Mouse (Mus musculus) E14TG2a.4 (cell line): ENCODE results near the gene Sycp2.

Source experiments
- H3K27me3 ChIP-seq: 2 replicates; pipeline ENCODE4 v1.6.1; 2014; ENCODE audit warnings: low read length, control low read depth; ENCODE audit not compliant: insufficient read depth
- H3K36me3 ChIP-seq: 2 replicates; pipeline ENCODE4 v1.6.1; 2014; ENCODE audit warnings: low read length, control low read depth; ENCODE audit not compliant: insufficient read depth
- H3K4me1 ChIP-seq: replicated peaks from 2 replicates; pipeline ENCODE4 v1.6.1; 2014; ENCODE audit warnings: low read depth, low read length, control low read depth
- H3K4me3 ChIP-seq: replicated peaks from 2 replicates; pipeline ENCODE4 v1.5.1; 2014; ENCODE audit warnings: mild to moderate bottlenecking, low read length
- H3K9me3 ChIP-seq: 2 replicates; pipeline ENCODE4 v1.6.1; 2014; ENCODE audit warnings: low read length, control low read depth
- CTCF ChIP-seq: conservative IDR thresholded peaks from 2 replicates; pipeline ENCODE4 v1.5.1; 2014; ENCODE audit warnings: low read length
- NANOG ChIP-seq: IDR thresholded peaks from 2 replicates; pipeline ENCODE4 v1.6.1; 2014; ENCODE audit warnings: borderline replicate concordance, low read length, mixed read lengths
- POU5F1 ChIP-seq: IDR thresholded peaks from 2 replicates; pipeline ENCODE4 v1.6.1; 2014; ENCODE audit warnings: low read length, borderline replicate concordance

Sycp2 gene

GRCm38 (mm10) chr2:178326750-178327465, 80.6 kb downstream of the Sycp2 start:
- no peak for TF ChIP-seq CTCF
- TF ChIP-seq NANOG, result no peak
- no peak for TF ChIP-seq POU5F1
- Histone ChIP-seq H3K36me3 (no peaks in the 10 kb centered on the region), H3K4me1 (peaks cover 13% of the 10 kb centered on the region), H3K9me3 (no peaks in the 10 kb centered on the region), H3K27me3 (peaks cover 10% of the 10 kb centered on the region), H3K4me3 (no peak overlapping the region)

- Histone ChIP-seq H3K4me1 (peaks cover 13% of the 10 kb centered on the region), H3K27me3 (peaks cover 10% of the 10 kb centered on the region), H3K4me3 (no peak overlapping the region), H3K36me3 (no peaks in the 10 kb centered on the region), H3K9me3 (no peaks in the 10 kb centered on the region)
- no peak for TF ChIP-seq NANOG
- no peak for TF ChIP-seq CTCF
- TF ChIP-seq POU5F1, result no peak
Observed at GRCm38 (mm10) chr2:178326067-178326466, 81.4 kb downstream of the Sycp2 start.

GRCm38 (mm10) chr2:178324818-178325217, 82.7 kb downstream of the Sycp2 start:
- H3K4me1 ChIP-seq, result peaks cover 13% of the 10 kb centered on the region
- no peaks in the 10 kb centered on the region for H3K36me3 ChIP-seq
- TF ChIP-seq NANOG, result no peak
- TF ChIP-seq POU5F1, result no peak
- no peak for TF ChIP-seq CTCF
- H3K27me3 ChIP-seq, result peaks cover 10% of the 10 kb centered on the region
- no peak overlapping the region for H3K4me3 ChIP-seq
- H3K9me3 ChIP-seq, result no peaks in the 10 kb centered on the region

DNA sequence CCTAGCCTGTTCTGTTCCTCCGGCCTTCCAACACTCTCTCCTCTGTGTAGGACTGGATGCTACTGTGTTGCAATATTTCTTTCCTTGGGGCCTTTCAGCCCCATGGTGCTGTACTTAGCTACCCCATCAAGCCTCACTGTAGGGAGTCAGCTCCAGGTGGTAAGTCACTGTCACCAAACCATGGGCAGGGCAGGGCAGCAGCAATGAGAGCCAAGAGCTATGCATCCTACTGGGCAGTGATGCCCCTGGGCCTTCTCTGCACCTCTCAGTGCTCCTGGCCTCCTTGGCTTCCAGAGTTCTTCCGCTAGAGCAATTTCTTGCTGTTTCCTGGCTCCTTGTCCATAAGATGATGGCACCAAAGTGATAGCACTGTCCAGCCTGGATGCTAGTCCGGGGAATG, 83.1 kb downstream of the Sycp2 start:
- H3K27me3 ChIP-seq, result peaks cover 10% of the 10 kb centered on the region
- H3K9me3 ChIP-seq, result no peaks in the 10 kb centered on the region
- H3K4me1 ChIP-seq, result peaks cover 13% of the 10 kb centered on the region
- TF ChIP-seq NANOG (no peak), POU5F1 (no peak), CTCF (no peak)
- H3K36me3 ChIP-seq, result no peaks in the 10 kb centered on the region
- no peak overlapping the region for H3K4me3 ChIP-seq

- H3K36me3 ChIP-seq, result no peaks in the 10 kb centered on the region
- no peaks in the 10 kb centered on the region for H3K9me3 ChIP-seq
- TF ChIP-seq CTCF, result no peak
- TF ChIP-seq NANOG, result no peak
- TF ChIP-seq POU5F1, result no peak
- H3K27me3 ChIP-seq, result peaks cover 4% of the 10 kb centered on the region; the same call in 1 of the 2 replicates
- peaks cover 3% of the 10 kb centered on the region for H3K4me1 ChIP-seq
- no peak overlapping the region for H3K4me3 ChIP-seq
Observed at GRCm38 (mm10) chr2:178321271-178321670, 86.2 kb downstream of the Sycp2 start.

DNA sequence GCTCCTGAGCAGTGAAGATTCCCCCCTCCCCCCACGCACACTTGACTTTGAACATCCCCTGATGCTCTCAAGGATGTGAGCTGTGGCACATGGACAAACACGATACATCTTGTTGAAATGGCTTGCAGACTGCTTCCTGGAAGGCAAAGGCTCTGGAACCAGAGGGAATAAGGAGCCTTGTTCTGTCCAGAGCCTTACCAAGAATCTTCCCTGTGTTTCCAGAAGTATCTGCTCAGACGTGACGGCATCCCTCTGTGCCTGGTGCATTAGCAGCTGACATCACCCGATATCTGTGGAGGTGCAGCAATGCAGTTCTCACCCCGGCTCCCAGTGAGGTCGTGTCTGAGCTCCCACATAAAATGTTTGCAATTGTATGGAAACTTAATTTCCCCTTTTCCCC, 87.7 kb downstream of the Sycp2 start:
- Histone ChIP-seq H3K4me1 (peaks cover 7% of the 10 kb centered on the region), H3K27me3 (peaks cover under 1% of the 10 kb centered on the region; the same call in 1 of the 2 replicates), H3K4me3 (no peak overlapping the region), H3K36me3 (no peaks in the 10 kb centered on the region), H3K9me3 (no peaks in the 10 kb centered on the region)
- TF ChIP-seq CTCF, result no peak
- TF ChIP-seq POU5F1, result no peak
- no peak for TF ChIP-seq NANOG

DNA sequence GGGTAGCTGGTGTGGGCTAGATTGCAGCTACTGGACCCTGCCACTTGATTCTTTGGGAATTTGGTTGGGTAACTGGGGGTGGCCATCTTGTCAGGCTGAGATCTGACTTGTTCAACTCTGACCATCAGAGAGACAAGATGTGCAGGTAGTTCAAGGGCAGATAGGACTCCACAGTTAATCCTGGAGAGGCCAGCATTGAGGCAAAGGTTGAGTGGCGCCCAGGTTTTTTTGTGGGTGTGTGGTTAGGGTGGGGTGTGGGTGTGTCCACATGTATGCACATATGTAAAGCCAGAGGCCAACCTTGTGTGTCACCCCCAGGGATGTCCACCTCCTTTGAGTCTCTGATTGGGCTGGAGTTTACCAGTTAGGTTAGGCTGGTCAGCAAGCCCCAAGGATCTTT, 91.2 kb downstream of the Sycp2 start:
- no peak for TF ChIP-seq NANOG
- TF ChIP-seq POU5F1, result no peak
- no peak for TF ChIP-seq CTCF
- H3K27me3 ChIP-seq, result no peaks in the 10 kb centered on the region
- no peaks in the 10 kb centered on the region for H3K9me3 ChIP-seq
- H3K36me3 ChIP-seq, result no peaks in the 10 kb centered on the region
- no peak overlapping the region for H3K4me3 ChIP-seq
- H3K4me1 ChIP-seq, result peaks cover 14% of the 10 kb centered on the region

GRCm38 (mm10) chr2:178313539-178313938, 93.9 kb downstream of the Sycp2 start:
- no peaks in the 10 kb centered on the region for H3K27me3 ChIP-seq
- H3K4me1 ChIP-seq, result peaks cover 14% of the 10 kb centered on the region
- H3K4me3 ChIP-seq, result no peak overlapping the region
- no peaks in the 10 kb centered on the region for H3K36me3 ChIP-seq
- no peaks in the 10 kb centered on the region for H3K9me3 ChIP-seq
- no peak for TF ChIP-seq NANOG
- TF ChIP-seq POU5F1, result no peak

DNA sequence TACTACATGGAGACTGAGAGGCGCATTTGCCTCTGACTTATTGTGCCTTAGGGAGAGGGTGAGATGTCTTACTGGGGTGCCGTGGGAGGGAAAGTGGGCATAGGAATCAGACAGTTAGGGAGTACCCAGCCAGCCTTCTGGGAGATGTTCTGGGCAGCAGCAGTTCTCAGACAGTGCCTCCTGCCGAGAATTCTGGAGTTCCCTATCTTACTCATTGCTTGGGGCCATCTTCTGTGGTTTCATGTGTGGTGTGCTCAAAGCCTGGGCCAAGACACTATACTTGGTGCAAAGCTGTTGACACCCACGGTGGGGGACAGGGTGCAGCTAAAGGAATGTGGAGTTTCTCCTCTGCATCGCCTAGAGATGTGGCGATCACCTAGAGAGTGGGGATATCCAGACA, 102.8 kb downstream of the Sycp2 start:
- no peaks in the 10 kb centered on the region for H3K36me3 ChIP-seq
- no peak for TF ChIP-seq CTCF
- TF ChIP-seq NANOG, result no peak
- no peak for TF ChIP-seq POU5F1
- no peaks in the 10 kb centered on the region for H3K4me1 ChIP-seq
- H3K27me3 ChIP-seq, result 0 out of 2 replicates have a peak, but pooled peaks cover 3% of the 10 kb centered on the region
- H3K9me3 ChIP-seq, result no peaks in the 10 kb centered on the region
- no peak overlapping the region for H3K4me3 ChIP-seq
